Mouse (Mus musculus): Measurements from ENCODE around the gene Cyp2c40.
"Not testable (repeated sequence)": the region's sequence is repeated elsewhere in the genome, so short reads cannot be mapped to it uniquely, and the experiment has no call there.

GRCm38 (mm10) chr19:39816400-39816799, 3.8 kb upstream of the Cyp2c40 start:
- TF ChIP-seq GATA1, TAL1 (IDR thresholded peaks at IDR 0.05; ENCODE audit: low read length): not testable (repeated sequence)
